Mouse (Mus musculus): ENCODE measurements at regions not wholly inside any gene's neighbourhood (a gene's known extent, or its start where the extent isn't known, plus 50 kb on each side); places are given as distances from the start of the nearest gene placed in this dataset.

DNA sequence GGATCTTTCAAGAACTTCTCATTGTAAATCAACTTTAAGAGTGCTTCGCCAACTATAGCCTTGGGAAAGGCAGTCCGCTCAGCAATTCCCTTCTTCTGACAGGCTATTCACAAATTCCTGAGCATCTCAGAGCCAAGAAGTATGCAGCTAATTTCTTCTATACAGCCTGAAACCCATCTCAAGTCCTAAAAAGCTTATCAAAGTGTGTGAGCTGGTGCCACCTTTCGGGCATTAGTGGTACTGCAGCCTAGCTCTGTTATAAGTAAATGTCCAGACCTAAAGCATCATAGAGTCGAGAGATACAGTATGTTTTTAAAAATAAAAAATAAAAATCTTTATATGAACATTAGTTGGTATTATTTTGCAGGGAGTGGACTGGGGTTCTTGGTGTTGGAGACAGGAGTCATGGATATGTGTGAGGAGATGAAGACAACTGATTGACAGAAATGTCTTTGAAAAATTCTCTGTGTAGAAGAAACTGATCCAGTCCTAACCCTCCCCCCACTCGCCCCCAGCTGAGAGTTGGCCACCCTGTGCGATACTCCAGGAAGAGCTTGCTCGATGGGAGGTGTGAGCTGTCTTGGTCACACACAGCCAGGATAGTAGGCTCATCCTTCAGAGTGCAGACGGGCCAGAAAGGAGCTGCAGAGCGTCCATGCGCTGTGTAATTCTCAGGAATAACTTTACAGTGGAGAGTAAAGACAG is 56.4 kb downstream of the Bod1 start:
- no peak; a peak in 1 of 4 replicates for ATAC-seq (replicated peaks in 1 of 2; ENCODE audit: insufficient read depth in 1 of 2, low FRiP score in 2 of 2, low TSS enrichment in 1 of 2, low read depth in 1 of 2, poor library complexity in 2 of 2, severe bottlenecking in 2 of 2)

DNA sequence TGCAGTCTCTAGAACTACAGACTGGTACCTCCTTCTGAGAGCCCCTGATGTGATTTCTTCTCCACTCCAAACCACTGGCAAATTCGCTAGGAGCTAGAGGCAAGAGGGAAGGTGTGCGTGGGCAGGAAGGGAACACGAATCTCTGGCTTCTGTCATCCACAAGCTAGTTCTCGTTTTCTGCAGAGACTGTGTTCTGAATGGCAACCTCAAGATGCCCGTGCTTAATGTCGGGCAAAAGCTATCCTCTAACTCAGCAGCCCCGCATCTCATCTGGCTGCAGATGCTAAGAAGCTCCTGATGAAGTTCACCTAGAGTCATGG is 57.3 kb downstream of the Bod1 start:
- no peak for ATAC-seq (replicated peaks in 1 of 2; ENCODE audit: insufficient read depth in 1 of 2, low FRiP score in 2 of 2, low TSS enrichment in 1 of 2, low read depth in 1 of 2, poor library complexity in 2 of 2, severe bottlenecking in 2 of 2)

DNA sequence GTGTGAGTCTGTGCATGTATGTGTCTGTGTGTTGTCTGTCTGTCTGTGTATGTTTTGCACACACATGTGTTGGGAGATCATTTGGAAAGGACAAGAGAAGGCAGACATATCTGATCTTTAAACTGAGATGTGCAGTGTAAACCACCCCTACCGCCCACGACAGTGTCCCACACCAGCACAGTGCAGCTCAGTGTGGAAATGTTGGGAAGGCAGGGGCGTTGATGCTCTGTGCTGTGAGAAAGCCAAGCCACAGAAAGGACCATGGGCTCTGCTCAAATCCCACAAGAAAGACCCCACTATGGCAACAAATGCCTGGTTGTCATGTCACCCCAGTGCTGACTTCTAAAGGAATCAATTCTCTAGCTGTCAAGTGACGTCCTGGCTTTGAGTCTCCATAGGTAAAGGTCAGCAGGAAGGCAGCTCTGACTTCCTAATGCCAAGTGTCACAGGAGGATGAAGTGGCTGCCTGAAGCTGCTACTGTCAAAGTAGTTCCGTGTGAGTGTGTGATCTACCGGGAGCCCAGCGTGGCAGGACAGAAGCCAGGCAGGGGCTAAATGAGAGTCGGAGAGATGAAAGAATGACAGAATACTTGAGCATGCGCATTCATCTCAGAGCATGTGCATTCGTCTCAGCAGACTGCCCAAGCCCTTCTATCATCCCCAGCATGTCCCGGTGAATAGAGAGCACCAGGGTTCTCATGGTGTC is 57.8 kb downstream of the Bod1 start:
- ATAC-seq (replicated peaks in 1 of 2; ENCODE audit: insufficient read depth in 1 of 2, low FRiP score in 2 of 2, low TSS enrichment in 1 of 2, low read depth in 1 of 2, poor library complexity in 2 of 2, severe bottlenecking in 2 of 2), result no peak

DNA sequence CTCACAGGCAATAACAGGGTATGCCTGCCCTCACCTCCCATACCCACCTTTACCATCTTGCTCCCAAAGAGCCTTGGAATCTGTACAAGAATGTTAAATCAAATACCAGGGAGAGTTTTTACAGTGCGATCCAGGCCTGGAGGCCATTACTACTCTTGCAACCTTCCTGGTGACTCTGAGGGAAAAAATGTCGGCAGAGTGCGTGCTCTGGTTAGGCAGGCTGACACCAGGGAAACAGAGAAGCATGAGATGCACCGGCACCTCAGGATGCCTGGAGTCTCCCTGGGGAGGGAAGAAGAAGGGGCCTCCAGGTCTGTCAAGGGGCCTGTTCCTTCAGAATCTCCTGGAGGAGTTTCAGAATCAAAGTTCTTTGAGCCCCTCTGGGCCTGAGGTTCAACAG is 63.2 kb downstream of the Bod1 start:
- ATAC-seq (replicated peaks in 1 of 2; ENCODE audit: insufficient read depth in 1 of 2, low FRiP score in 2 of 2, low TSS enrichment in 1 of 2, low read depth in 1 of 2, poor library complexity in 2 of 2, severe bottlenecking in 2 of 2), result no peak

DNA sequence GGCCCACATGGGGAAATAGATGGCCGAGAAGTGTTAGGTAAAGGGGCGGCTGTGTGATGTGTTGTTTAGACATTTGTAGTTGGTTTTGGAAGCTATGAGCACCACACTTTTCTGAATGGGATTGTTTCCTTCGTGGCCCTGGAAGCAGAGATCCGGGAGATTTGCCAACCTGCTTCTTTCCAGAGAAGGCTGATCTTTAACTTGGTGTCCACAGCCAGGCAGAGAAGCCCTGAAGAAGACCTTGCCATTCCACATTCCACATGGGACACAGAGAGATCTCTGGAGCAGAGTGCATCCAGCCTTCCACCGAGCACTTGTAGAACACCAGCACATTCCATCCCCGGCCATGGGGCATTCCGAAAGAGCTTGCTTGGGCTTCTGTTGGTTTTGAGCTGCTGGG is 70.2 kb downstream of the Bod1 start:
- ATAC-seq (replicated peaks in 1 of 2; ENCODE audit: insufficient read depth in 1 of 2, low FRiP score in 2 of 2, low TSS enrichment in 1 of 2, low read depth in 1 of 2, poor library complexity in 2 of 2, severe bottlenecking in 2 of 2), result no peak

DNA sequence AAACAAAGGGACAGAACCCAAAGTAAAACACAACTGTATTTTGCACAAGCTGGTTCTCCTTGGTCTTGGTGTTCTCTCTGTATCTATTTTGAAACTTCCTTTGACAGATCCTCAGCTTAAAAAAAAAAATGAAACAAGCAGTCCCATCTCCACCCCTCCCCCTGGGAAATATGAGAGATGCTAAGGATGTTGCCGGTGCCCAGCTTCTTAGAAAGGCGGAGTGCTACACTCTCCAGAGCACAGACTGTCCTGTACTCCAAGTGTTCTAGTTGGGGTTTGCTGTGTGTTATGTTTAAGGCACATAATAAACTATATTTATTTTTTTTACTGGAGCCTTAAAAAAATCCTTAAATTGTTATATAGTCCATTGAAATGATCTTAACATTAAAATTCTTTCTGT is 78.1 kb downstream of the Bod1 start:
- ATAC-seq (replicated peaks in 1 of 2; ENCODE audit: insufficient read depth in 1 of 2, low FRiP score in 2 of 2, low TSS enrichment in 1 of 2, low read depth in 1 of 2, poor library complexity in 2 of 2, severe bottlenecking in 2 of 2), result no peak

DNA sequence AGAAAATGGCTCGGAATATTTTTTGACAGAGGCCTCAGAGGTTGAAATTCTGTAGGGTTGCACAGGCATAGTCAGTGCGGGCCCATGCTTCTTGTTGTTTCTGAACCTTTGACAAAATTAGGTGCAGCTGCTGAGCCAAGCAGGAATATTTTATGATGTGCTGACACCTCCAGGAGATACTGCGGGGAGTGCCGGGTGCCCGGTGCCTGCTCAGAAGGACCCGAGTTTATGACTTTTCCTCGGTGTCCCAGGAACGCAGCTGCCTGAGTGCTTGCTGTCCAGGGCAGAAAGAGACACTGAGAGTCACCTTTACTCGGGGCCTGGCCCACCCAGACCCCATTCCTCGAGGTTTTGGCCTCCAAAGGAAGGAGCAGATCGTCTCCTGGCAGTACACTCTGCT is 79.6 kb downstream of the Bod1 start:
- ATAC-seq (replicated peaks in 1 of 2; ENCODE audit: insufficient read depth in 1 of 2, low FRiP score in 2 of 2, low TSS enrichment in 1 of 2, low read depth in 1 of 2, poor library complexity in 2 of 2, severe bottlenecking in 2 of 2), result no peak

DNA sequence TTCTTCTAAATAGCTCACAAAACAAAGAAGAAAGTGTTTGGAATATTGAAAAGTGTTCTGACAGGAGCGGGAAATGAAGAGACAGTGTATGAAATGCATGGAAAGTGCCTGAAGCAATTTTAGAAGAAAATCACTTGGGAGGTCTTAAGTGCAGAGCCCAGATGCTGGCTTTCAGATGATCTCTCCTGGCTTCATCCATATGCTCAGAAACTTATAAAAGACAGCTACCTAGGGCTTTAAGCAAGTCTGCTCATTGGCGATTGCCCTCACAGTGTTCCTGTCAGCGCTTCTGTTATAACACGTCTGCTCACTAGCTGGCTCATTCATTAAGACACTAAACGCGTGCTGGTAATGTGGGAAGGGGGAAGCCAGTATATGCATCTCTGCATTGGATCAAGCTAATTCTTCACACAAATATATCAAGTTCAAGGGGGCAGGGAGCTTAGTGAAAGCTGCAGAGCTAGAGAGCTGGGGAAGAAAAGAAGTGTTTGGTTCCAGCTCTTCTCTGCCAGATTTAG is 80.6 kb downstream of the Bod1 start:
- ATAC-seq (replicated peaks in 1 of 2; ENCODE audit: insufficient read depth in 1 of 2, low FRiP score in 2 of 2, low TSS enrichment in 1 of 2, low read depth in 1 of 2, poor library complexity in 2 of 2, severe bottlenecking in 2 of 2), result no peak

DNA sequence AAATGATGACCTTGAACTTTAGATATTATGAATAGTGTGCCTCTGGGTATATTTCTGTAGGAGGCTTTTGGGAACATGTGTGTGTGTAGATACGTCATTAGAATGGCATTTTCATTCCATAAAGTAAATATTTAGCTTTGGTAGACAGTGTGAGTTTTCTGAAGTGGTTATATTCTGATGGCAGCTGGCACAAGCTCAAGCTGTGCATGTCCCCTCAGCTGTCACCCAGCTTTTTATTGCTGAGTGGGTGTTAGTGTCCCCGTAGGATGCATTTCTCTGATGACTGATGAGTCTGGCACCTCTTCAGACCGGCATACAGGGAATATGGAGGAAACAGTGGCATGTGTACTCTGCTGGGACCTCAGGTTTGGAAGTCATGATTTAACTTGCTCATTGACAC is 96.7 kb downstream of the Bod1 start:
- no peak for ATAC-seq (replicated peaks in 1 of 2; ENCODE audit: insufficient read depth in 1 of 2, low FRiP score in 2 of 2, low TSS enrichment in 1 of 2, low read depth in 1 of 2, poor library complexity in 2 of 2, severe bottlenecking in 2 of 2)

DNA sequence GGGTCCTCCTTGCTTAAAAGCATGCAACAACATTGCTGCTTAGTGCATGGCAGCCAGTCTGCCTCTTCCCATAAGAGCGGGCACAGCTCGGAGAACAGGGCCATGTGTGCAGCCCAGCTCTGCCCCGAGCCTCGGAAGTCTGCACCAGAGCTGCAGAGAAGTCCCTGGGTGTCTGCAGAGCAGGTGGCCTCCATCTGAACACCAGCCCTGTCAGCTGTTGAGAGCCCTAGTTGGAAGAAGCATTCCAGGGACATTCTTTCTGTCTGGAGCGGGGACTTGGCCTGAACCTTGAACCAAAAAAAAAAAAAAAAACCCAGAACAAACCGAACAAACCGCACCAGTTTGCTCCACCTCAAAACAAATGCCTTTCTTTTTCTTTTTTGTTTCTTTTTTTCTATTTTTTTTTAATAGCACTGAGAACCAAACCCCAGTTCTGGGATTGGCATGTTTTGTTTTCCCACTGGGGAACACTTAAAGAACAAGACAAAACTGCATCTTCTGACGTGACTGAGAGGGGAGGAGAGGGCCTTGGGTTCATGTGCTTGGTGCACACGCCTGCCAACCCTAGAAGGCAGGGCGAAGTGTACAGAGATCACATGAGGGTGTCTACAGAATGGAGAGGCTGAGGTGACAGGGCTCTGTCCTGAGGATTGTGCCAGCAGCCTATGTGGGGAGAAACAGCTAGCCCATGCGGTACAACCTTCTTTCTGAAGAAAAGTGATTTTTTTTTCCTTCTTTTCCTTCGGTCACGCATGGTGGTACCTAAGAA is 106.8 kb downstream of the Bod1 start:
- no peak for ATAC-seq (replicated peaks in 1 of 2; ENCODE audit: insufficient read depth in 1 of 2, low FRiP score in 2 of 2, low TSS enrichment in 1 of 2, low read depth in 1 of 2, poor library complexity in 2 of 2, severe bottlenecking in 2 of 2)

DNA sequence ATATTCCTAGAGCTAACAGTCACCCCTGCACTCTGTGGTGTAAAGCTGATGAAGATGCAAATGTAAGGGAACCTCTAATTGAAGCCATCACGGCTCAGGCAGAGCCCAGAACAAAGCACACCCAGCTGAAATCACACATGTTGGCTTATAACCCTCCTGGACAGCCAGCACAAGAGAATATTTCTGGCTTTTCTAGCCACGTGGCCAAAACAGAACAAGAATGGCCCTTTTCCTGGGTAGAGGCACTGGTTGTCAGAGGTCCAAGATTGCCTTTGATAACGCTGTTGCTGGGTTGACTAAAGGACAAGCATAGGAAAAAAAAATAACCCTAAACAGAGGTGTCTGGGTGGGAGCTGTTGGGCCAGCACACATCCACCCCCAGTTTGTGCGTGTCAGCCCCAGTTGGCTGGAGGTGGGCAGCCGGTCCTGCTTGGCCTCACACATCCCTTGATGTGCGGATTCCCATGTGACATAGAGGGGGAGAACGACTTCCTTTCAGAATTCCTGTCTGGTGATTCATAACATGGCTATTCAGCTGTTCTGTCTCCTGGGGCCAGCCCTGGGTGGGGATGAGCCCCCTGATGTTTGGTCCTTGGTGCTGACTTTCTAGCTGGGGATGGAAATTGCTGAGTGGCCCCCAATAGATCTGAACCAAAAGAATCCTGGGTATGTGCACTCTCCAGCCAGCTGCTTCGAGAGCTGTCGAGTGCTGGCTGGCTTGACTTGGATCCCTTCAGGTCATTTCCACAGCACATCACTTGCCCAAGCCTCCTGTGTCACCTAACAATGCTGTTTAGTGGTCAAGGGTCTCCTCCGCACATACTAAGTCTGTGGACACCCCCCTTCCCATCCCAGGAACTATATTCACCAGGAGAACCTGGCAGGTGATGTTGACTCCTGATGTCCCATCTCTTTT is 107.6 kb downstream of the Bod1 start:
- no peak for ATAC-seq (replicated peaks in 1 of 2; ENCODE audit: insufficient read depth in 1 of 2, low FRiP score in 2 of 2, low TSS enrichment in 1 of 2, low read depth in 1 of 2, poor library complexity in 2 of 2, severe bottlenecking in 2 of 2)

DNA sequence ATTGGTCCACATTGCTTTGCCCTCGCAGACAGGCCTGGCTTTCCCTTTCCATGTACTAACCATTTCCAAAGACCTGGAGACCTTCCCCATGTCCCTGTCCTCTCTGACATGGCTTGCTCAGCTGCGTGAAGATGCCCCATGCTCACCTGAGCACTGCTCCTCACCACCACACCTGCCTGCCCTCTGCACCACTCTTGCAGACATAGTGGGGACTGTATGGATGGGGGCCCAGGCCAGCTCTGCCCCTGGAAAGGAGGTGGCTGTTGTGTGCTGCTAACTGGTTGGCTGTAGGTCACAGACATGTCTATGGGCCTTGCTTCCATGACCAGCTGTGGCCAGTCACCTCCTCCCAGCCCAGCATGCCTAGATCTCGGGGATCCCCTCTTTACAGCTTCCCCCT is 108.7 kb downstream of the Bod1 start:
- no peak for ATAC-seq (replicated peaks in 1 of 2; ENCODE audit: insufficient read depth in 1 of 2, low FRiP score in 2 of 2, low TSS enrichment in 1 of 2, low read depth in 1 of 2, poor library complexity in 2 of 2, severe bottlenecking in 2 of 2)

DNA sequence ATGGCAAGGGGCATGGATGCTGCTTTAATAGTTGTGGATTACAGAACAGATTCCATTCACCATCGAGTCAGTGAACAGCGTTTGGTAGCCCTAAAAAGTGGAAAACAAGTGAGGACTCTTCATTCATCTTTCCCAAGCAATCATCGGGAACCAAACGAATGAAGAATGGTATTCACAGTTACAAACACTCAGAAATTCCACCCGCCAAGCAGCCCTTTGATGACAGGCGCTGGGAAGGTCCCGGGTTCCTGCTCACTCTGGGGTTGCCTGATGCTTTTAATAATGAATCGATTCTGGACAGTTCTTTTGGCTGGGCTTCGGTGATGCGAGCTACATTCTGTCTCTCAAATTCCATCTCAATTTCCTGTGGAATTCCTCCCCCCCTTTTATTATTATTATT is 110.9 kb downstream of the Bod1 start:
- no peak for ATAC-seq (replicated peaks in 1 of 2; ENCODE audit: insufficient read depth in 1 of 2, low FRiP score in 2 of 2, low TSS enrichment in 1 of 2, low read depth in 1 of 2, poor library complexity in 2 of 2, severe bottlenecking in 2 of 2)

DNA sequence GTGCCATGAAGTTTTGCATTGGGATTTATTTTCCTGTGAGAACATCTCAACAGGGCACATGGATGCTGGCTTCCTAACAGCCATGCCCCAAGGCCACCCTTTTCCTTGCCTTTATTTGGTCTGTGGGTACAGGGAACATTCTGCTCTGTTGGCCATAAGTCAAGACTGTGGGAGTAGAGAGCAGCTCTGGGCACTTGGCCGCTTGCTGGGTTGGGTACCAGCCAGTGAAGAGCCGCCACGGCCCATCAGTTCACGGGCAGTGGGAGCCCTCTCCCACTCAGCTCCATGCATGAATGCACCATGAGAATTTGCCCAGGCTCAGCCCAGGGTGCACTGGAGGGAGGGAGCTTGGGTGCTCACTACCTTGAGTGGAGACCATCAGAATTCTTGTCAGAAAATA is 116.6 kb downstream of the Bod1 start:
- no peak for ATAC-seq (replicated peaks in 1 of 2; ENCODE audit: insufficient read depth in 1 of 2, low FRiP score in 2 of 2, low TSS enrichment in 1 of 2, low read depth in 1 of 2, poor library complexity in 2 of 2, severe bottlenecking in 2 of 2)

DNA sequence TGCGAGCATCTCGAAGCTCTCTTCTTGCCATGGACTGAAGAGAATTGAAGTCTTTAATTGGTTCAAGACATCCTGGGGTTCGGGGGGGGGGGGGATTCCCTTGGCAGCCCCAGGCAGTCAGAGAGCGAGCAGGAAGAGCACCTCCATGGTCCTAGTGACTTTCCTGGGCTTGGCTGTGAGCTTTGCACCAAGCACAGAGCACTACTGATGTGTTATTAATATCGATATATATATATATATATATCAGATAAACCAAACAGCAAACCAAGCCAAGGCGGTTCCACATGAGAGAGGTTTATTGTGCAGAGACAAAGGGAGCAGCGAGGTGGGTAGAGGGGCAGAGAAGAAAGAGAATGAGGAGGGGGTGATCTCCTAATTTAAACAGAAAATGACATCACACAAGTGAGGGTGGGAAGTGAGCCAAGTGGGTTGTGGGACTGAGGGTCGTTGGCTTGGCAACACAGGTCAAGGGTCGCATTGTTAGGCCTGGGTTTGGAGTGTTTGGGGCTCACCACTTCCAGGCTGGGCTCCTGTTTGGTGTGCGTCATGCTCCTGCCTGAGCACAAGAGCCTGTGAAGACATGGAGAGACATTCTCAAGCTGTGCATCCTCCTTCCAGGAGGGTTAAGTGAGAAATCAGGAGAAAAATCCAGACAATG is 119.9 kb downstream of the Bod1 start:
- ATAC-seq (replicated peaks in 1 of 2; ENCODE audit: insufficient read depth in 1 of 2, low FRiP score in 2 of 2, low TSS enrichment in 1 of 2, low read depth in 1 of 2, poor library complexity in 2 of 2, severe bottlenecking in 2 of 2), result no peak

DNA sequence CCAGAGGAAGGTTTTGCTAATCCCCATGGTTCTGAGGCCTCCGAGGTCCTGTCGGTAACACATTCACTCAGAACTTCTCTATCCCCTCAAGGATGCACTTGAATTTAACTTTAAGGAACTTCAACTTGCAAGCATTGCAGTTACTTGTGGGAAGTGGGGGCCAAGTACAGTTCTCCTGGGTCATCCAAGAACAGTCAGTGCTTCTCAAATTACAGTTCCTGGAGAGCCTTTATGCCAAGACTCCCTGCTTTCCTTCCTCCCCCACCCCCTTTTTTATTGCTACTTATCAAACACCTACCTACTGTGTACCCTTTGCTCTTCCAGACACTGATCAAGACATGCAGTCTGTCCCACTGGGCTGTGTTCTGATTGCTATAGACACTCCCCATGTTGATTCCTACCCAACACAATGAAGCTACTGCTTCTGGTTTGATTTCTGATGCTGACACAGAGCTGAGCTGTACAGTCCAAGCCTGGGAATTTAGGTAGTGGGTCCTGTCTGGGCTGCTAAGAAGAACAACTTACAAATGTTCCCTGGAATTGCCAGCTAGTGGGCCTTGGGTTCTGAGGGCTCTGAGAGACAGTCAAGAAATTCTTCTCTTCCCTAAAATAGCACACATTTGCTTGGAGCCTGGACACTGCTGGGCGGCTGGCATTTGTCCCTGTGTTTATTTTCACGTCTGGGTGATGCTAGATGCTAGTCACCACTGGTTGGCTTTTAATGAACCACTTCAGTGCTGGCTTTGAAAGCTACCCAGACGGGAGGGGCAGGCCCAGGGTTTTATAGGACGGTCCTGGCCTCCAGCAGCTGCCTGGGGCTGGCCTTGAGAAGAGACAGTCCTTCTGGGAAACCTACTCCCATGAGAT is 120.7 kb downstream of the Bod1 start:
- ATAC-seq (replicated peaks in 1 of 2; ENCODE audit: insufficient read depth in 1 of 2, low FRiP score in 2 of 2, low TSS enrichment in 1 of 2, low read depth in 1 of 2, poor library complexity in 2 of 2, severe bottlenecking in 2 of 2), result no peak
